Mouse (Mus musculus): ENCODE results near the gene Gipr. TPM values are rescaled to one million over a fixed set of nuclear protein-coding genes. Genes with fewer than 3 reads are reported as not detected.
A peak's percentile ranks its signal among the peaks of the same experiment; 100 is the strongest.

The Gipr gene
- polyA plus RNA-seq, 2 experiments: 1.1 TPM; not detected in 1

GRCm38 (mm10) chr7:19178443-19179092 is 12.6 kb upstream of the Gipr start:
- H3K4me2 ChIP-seq (replicated peaks; ENCODE audit: low read depth, low read length, severe bottlenecking): peak overlapping the region; percentile 43
- 0 out of 2 replicates have a peak overlapping the region, but pooled peaks have one; percentile 6 for H3K4me3 ChIP-seq (replicated peaks; ENCODE audit: low read length)
- H3K36me3 ChIP-seq (ENCODE audit: control insufficient read depth, insufficient read depth, low read length): 0 out of 2 replicates have a peak, but pooled peaks cover 1% of the 10 kb centered on the region
- H3K27me3 ChIP-seq (ENCODE audit: control insufficient read depth, insufficient read depth, low read length): peaks cover 52% of the 10 kb centered on the region
- no peak overlapping the region for H3K27ac ChIP-seq (replicated peaks; ENCODE audit: low read depth, low read length)
- TF ChIP-seq POLR2A (IDR thresholded peaks at IDR 0.05; ENCODE audit: borderline replicate concordance, extremely low read depth, insufficient read depth, insufficient read length): no peak
- 6% methylated on average over 27 of the region's 27 CpGs for WGBS
- H3K9me3 ChIP-seq (ENCODE audit: control insufficient read depth, low read length): peaks cover 8% of the 10 kb centered on the region; the same call in 1 of the 2 replicates
- DNase-seq (ENCODE audit: low spot score): no peak
- H3K4me1 ChIP-seq (ENCODE audit: control insufficient read depth, insufficient read depth, low read length): peaks cover 6% of the 10 kb centered on the region; the same call in 1 of the 2 replicates
- no peak for ATAC-seq (ENCODE audit: low FRiP score, low read depth)
- H3K9ac ChIP-seq (ENCODE audit: low read depth, low read length, severe bottlenecking): no peak overlapping the region

- DNase-seq (ENCODE audit: low spot score) (no peak), ATAC-seq (ENCODE audit: low FRiP score, low read depth) (no peak)
- Histone ChIP-seq H3K36me3 (ENCODE audit: control insufficient read depth, insufficient read depth, low read length) (no peaks in the 10 kb centered on the region), H3K4me1 (ENCODE audit: control insufficient read depth, insufficient read depth, low read length) (peaks cover 6% of the 10 kb centered on the region; the same call in 1 of the 2 replicates), H3K27ac (replicated peaks; ENCODE audit: low read depth, low read length) (no peak overlapping the region), H3K4me2 (replicated peaks; ENCODE audit: low read depth, low read length, severe bottlenecking) (0 out of 2 replicates have a peak overlapping the region, but pooled peaks have one; percentile 3), H3K4me3 (replicated peaks; ENCODE audit: low read length) (0 out of 2 replicates have a peak overlapping the region, but pooled peaks have one; percentile 6), H3K9ac (ENCODE audit: low read depth, low read length, severe bottlenecking) (no peak overlapping the region), H3K27me3 (ENCODE audit: control insufficient read depth, insufficient read depth, low read length) (peaks cover 52% of the 10 kb centered on the region), H3K9me3 (ENCODE audit: control insufficient read depth, low read length) (peaks cover 8% of the 10 kb centered on the region; the same call in 1 of the 2 replicates)
- TF ChIP-seq POLR2A (IDR thresholded peaks at IDR 0.05; ENCODE audit: borderline replicate concordance, extremely low read depth, insufficient read depth, insufficient read length): no peak
- WGBS: 9% methylated on average over 18 of the region's 18 CpGs
These were observed 12.1 kb upstream of the Gipr start for GRCm38 (mm10) chr7:19178035-19178434.

GRCm38 (mm10) chr7:19177216-19177615 is 11.3 kb upstream of the Gipr start:
- H3K27ac ChIP-seq (replicated peaks; ENCODE audit: low read depth, low read length): no peak overlapping the region
- H3K4me3 ChIP-seq (replicated peaks; ENCODE audit: low read length): no peak overlapping the region
- H3K36me3 ChIP-seq (ENCODE audit: control insufficient read depth, insufficient read depth, low read length): no peaks in the 10 kb centered on the region
- TF ChIP-seq POLR2A (IDR thresholded peaks at IDR 0.05; ENCODE audit: borderline replicate concordance, extremely low read depth, insufficient read depth, insufficient read length): no peak
- 63% methylated on average over 7 of the region's 7 CpGs for WGBS
- H3K27me3 ChIP-seq (ENCODE audit: control insufficient read depth, insufficient read depth, low read length): peaks cover 52% of the 10 kb centered on the region
- H3K4me2 ChIP-seq (replicated peaks; ENCODE audit: low read depth, low read length, severe bottlenecking): no peak overlapping the region
- H3K9me3 ChIP-seq (ENCODE audit: control insufficient read depth, low read length): peaks cover 8% of the 10 kb centered on the region; the same call in 1 of the 2 replicates
- H3K9ac ChIP-seq (ENCODE audit: low read depth, low read length, severe bottlenecking): no peak overlapping the region
- ATAC-seq (ENCODE audit: low FRiP score, low read depth) (no peak), DNase-seq (ENCODE audit: low spot score) (no peak)
- H3K4me1 ChIP-seq (ENCODE audit: control insufficient read depth, insufficient read depth, low read length): peaks cover 9% of the 10 kb centered on the region; the same call in 1 of the 2 replicates

- no peak overlapping the region for H3K27ac ChIP-seq (replicated peaks; ENCODE audit: low read depth, low read length)
These were observed 10.6 kb upstream of the Gipr start for GRCm38 (mm10) chr7:19176516-19176947.

GRCm38 (mm10) chr7:19175708-19176515 is 10.0 kb upstream of the Gipr start, which contains the start of gene Eml2:
Eml2 (plus strand) TSS chr7:19176421.
- WGBS: 1% methylated on average over 30 of the region's 30 CpGs
- H3K27me3 ChIP-seq (ENCODE audit: control insufficient read depth, insufficient read depth, low read length): peaks cover 52% of the 10 kb centered on the region
- H3K9ac ChIP-seq (ENCODE audit: low read depth, low read length, severe bottlenecking): no peak within 1 kb of the TSS
- TF ChIP-seq POLR2A (IDR thresholded peaks at IDR 0.05; ENCODE audit: borderline replicate concordance, extremely low read depth, insufficient read depth, insufficient read length): no peak
- peak within 1 kb of the TSS; percentile 25 for H3K4me3 ChIP-seq (replicated peaks; ENCODE audit: low read length)
- H3K4me1 ChIP-seq (ENCODE audit: control insufficient read depth, insufficient read depth, low read length): peaks cover 2% of the 10 kb centered on the region; the same call in 1 of the 2 replicates
- peak within 1 kb of the TSS; percentile 43 for H3K4me2 ChIP-seq (replicated peaks; ENCODE audit: low read depth, low read length, severe bottlenecking)
- ATAC-seq (ENCODE audit: low FRiP score, low read depth) (peak; percentile 39; the same call in 1 of the 2 replicates), DNase-seq (ENCODE audit: low spot score) (no peak)
- H3K36me3 ChIP-seq (ENCODE audit: control insufficient read depth, insufficient read depth, low read length): no peaks in the 10 kb centered on the region
- H3K9me3 ChIP-seq (ENCODE audit: control insufficient read depth, low read length): peaks cover 8% of the 10 kb centered on the region; the same call in 1 of the 2 replicates
- H3K27ac ChIP-seq (replicated peaks; ENCODE audit: low read depth, low read length): no peak within 1 kb of the TSS

More at GRCm38 (mm10) chr7:19176516-19176947, 10.6 kb upstream of the Gipr start:
- no peak for TF ChIP-seq POLR2A (IDR thresholded peaks at IDR 0.05; ENCODE audit: borderline replicate concordance, extremely low read depth, insufficient read depth, insufficient read length)
- peak overlapping the region; percentile 25 for H3K4me3 ChIP-seq (replicated peaks; ENCODE audit: low read length)
- DNase-seq (ENCODE audit: low spot score) (no peak), ATAC-seq (ENCODE audit: low FRiP score, low read depth) (no peak; the same call in 1 of the 2 replicates)
- WGBS: 13% methylated on average over 8 of the region's 21 CpGs
- no peaks in the 10 kb centered on the region for H3K36me3 ChIP-seq (ENCODE audit: control insufficient read depth, insufficient read depth, low read length)
- H3K4me2 ChIP-seq (replicated peaks; ENCODE audit: low read depth, low read length, severe bottlenecking): peak overlapping the region; percentile 43
- no peak overlapping the region for H3K9ac ChIP-seq (ENCODE audit: low read depth, low read length, severe bottlenecking)
- H3K27me3 ChIP-seq (ENCODE audit: control insufficient read depth, insufficient read depth, low read length): peaks cover 52% of the 10 kb centered on the region
- H3K9me3 ChIP-seq (ENCODE audit: control insufficient read depth, low read length): peaks cover 8% of the 10 kb centered on the region; the same call in 1 of the 2 replicates
- peaks cover 5% of the 10 kb centered on the region; the same call in 1 of the 2 replicates for H3K4me1 ChIP-seq (ENCODE audit: control insufficient read depth, insufficient read depth, low read length)
